Mouse (Mus musculus) skeletal muscle tissue, adult 2 months (tissue): ENCODE data around the gene Stx3.

Source experiments
- DNase-seq: peaks from one replicate; pipeline ENCODE4 v3.0.0-alpha.2; 2012; ENCODE audit warnings: low read depth, low spot score

Gene Stx3

GRCm38 (mm10) chr19:11819143-11819700 is at the start of gene Stx3:
TSS of gene Stx3 (minus strand) at chr19:11819403.
- DNase-seq = no peak

GRCm38 (mm10) chr19:11867837-11868236 is 48.6 kb upstream of the Stx3 start:
- DNase-seq = no peak

- no peak for DNase-seq
Observed at GRCm38 (mm10) chr19:11860966-11861365, 41.8 kb upstream of the Stx3 start, which contains the start of gene Olfr1418. TSS of gene Olfr1418 (minus strand) at chr19:11861066.

GRCm38 (mm10) chr19:11856506-11856905 is 37.3 kb upstream of the Stx3 start:
- DNase-seq = no peak

GRCm38 (mm10) chr19:11854821-11855220 is 35.6 kb upstream of the Stx3 start:
- no peak for DNase-seq

GRCm38 (mm10) chr19:11852652-11853051 is 33.4 kb upstream of the Stx3 start:
- no peak for DNase-seq

- no peak for DNase-seq
Observed at GRCm38 (mm10) chr19:11846333-11846732, 27.1 kb upstream of the Stx3 start.

- DNase-seq = no peak
Observed at GRCm38 (mm10) chr19:11839119-11839518, 19.9 kb upstream of the Stx3 start, which contains the start of gene Olfr1417. TSS of gene Olfr1417 (minus strand) at chr19:11839219.

GRCm38 (mm10) chr19:11823346-11824065 is 4.3 kb upstream of the Stx3 start:
- no peak for DNase-seq

- no peak for DNase-seq
Observed at GRCm38 (mm10) chr19:11820211-11820610, 1.0 kb upstream of the Stx3 start.

GRCm38 (mm10) chr19:11819800-11820199 is 597 bp upstream of the Stx3 start:
- DNase-seq = peak; percentile 28

GRCm38 (mm10) chr19:11818199-11819142 is 732 bp downstream of the Stx3 start:
- DNase-seq = no peak

- no peak for DNase-seq
Observed at GRCm38 (mm10) chr19:11817586-11817985, 1.6 kb downstream of the Stx3 start.

GRCm38 (mm10) chr19:11816706-11817105 is 2.5 kb downstream of the Stx3 start:
- DNase-seq = no peak

GRCm38 (mm10) chr19:11814742-11815333 is 4.4 kb downstream of the Stx3 start:
- no peak for DNase-seq

GRCm38 (mm10) chr19:11813649-11814048 is 5.6 kb downstream of the Stx3 start:
- DNase-seq = no peak

GRCm38 (mm10) chr19:11813136-11813535 is 6.1 kb downstream of the Stx3 start:
- DNase-seq = no peak

GRCm38 (mm10) chr19:11811688-11812365 is 7.4 kb downstream of the Stx3 start:
- no peak for DNase-seq

GRCm38 (mm10) chr19:11810856-11811255 is 8.3 kb downstream of the Stx3 start:
- no peak for DNase-seq

GRCm38 (mm10) chr19:11810003-11810758 is 9.0 kb downstream of the Stx3 start:
- DNase-seq = no peak
